Mouse (Mus musculus) cortical plate, adult 2 months (tissue): ENCODE results near the gene Txndc11. TPM values are rescaled to one million over a fixed set of nuclear protein-coding genes. Genes with fewer than 3 reads are reported as not detected.
A peak's percentile ranks its signal among the peaks of the same experiment; 100 is the strongest.

ENCODE experiments used
- H3K27ac ChIP-seq: fragments of 200-500 bp; 2 replicates; pipeline ENCODE4 v1.5.1; 2012; ENCODE audit warnings: low read length, control low read depth, inconsistent platforms; ENCODE audit not compliant: insufficient read depth
- H3K4me1 ChIP-seq: fragments of 200-500 bp; 2 replicates; pipeline ENCODE4 v1.6.1; 2011; ENCODE audit warnings: low read length; ENCODE audit not compliant: control insufficient read depth, insufficient read depth
- H3K4me3 ChIP-seq: fragments of 200-500 bp; 2 replicates; pipeline ENCODE4 v1.5.1; 2011; ENCODE audit warnings: mild to moderate bottlenecking, low read length, control low read depth; ENCODE audit not compliant: insufficient read depth
- CTCF ChIP-seq: fragments of 200-500 bp; IDR thresholded peaks from 2 replicates; pipeline ENCODE4 v1.5.1; 2011; ENCODE audit warnings: mild to moderate bottlenecking, control low read depth, low read length; ENCODE audit not compliant: insufficient read depth; ENCODE audit errors: extremely low read depth
- POLR2A ChIP-seq: fragments of 200-500 bp; IDR thresholded peaks from 2 replicates; pipeline ENCODE4 v1.6.1; 2011; ENCODE audit warnings: mild to moderate bottlenecking, low read length, control low read depth; ENCODE audit not compliant: insufficient read depth; ENCODE audit errors: extremely low read depth
- polyA plus RNA-seq: library from polyadenylated mRNA; depleted of rRNA; stranded (reverse); fragments of >200 nt; gene quantifications from 2 replicates; pipeline ENCODE4 v1.2.3, GENCODE M21; 2012

Txndc11 gene
- polyA plus RNA-seq, 1 experiment, result 24.2 TPM

DNA sequence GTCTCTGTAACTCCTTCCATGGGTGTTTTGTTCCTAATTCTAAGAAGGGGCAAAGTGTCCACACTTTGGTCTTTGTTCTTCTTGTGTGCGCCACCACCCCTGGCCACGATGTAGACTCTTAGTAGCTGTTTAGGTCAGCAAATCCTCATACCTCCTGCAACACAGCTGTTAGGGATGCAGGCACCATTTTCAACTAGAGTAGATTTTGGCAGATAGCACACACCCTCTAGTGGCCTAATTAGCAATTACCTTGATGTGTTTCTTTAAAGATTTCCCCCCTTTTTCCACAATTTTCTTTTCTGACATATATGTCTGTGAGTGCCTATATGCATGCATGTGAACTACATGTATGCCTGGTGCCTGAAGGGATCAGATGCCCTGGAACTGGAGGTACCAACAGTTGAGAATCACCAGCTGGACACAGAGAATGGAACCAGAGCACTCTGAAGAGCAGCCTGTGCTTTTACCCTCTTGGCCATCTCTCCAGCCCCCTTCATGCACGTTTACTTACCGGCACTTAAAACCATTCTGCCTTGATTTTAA lies 25.2 kb downstream of the Txndc11 start:
- Histone ChIP-seq H3K4me1 (peaks cover 1% of the 10 kb centered on the region; the same call in 1 of the 2 replicates), H3K4me3 (no peak overlapping the region), H3K27ac (no peak overlapping the region)
- TF ChIP-seq CTCF, result peak; percentile 46; the same call in 1 of the 2 replicates
- no peak for TF ChIP-seq POLR2A

DNA sequence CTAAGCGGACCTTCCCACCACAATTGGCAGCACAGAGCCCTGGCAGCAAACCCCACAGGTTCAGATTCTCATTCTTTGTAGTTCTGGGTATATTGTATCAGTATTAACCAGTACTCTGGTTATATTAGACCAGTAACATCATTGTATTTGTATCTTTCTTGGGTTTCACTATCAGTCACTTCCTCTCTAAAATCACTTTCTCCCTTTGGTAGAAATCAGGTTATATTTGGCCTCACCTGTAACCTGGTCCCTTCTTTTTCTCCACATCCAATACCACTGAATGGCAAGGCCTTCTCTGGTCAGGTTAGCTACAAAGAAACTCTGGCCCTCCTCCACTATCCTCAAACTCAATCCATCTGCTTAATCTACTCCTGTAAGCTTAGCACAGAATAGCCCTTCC lies 29.5 kb downstream of the Txndc11 start:
- no peak overlapping the region for H3K27ac ChIP-seq
- no peak for TF ChIP-seq POLR2A
- TF ChIP-seq CTCF, result no peak
- peaks cover 3% of the 10 kb centered on the region; the same call in 1 of the 2 replicates for H3K4me1 ChIP-seq
- H3K4me3 ChIP-seq, result no peak overlapping the region

- TF ChIP-seq POLR2A, result no peak
- no peak for TF ChIP-seq CTCF
- H3K4me3 ChIP-seq, result no peak overlapping the region
- H3K4me1 ChIP-seq, result peaks cover 9% of the 10 kb centered on the region
- H3K27ac ChIP-seq, result no peak overlapping the region
These were observed 37.1 kb downstream of the Txndc11 start for GRCm38 (mm10) chr16:11097301-11097700.

DNA sequence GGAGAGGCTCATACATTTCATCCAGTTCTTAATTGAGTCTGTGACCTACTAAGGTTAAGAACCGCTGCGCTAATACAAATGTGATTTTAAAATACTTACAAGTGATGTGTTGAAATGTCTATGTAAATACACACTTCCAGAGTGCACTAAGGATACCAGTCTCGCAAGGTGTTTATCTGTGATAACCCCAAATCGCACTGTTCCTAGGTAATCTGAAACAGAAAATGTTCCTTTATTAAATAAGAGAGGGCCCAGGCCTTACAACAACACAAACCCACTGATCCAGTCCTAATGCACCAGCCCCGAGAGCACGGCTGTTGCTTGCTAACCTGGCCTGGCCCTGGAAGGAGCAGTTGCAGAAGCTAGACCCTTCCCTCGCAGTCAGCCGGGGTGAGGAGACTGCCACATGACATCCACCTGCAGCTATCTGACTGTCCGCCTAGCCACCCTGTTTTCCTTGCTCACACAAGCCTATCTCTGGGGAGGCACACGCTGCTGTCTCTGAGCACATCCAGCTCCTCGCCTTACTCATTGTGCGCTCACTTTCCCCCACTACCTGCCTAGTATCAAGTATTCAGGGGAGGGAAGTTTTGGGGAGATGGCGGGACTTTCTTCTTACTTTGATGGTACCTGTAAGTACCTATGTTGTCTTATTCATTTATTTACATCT lies 40.6 kb downstream of the Txndc11 start:
- H3K27ac ChIP-seq, result 0 out of 2 replicates have a peak overlapping the region, but pooled peaks have one; percentile 19
- H3K4me1 ChIP-seq, result peaks cover 18% of the 10 kb centered on the region
- H3K4me3 ChIP-seq, result no peak overlapping the region
- TF ChIP-seq CTCF, result no peak
- TF ChIP-seq POLR2A, result no peak

GRCm38 (mm10) chr16:11092523-11092922 lies 41.9 kb downstream of the Txndc11 start:
- Histone ChIP-seq H3K27ac (no peak overlapping the region), H3K4me3 (no peak overlapping the region), H3K4me1 (peaks cover 18% of the 10 kb centered on the region)
- TF ChIP-seq POLR2A (peak; percentile 37; the same call in 1 of the 2 replicates), CTCF (no peak)

GRCm38 (mm10) chr16:11092061-11092460 lies 42.4 kb downstream of the Txndc11 start:
- Histone ChIP-seq H3K4me3 (no peak overlapping the region), H3K27ac (peak overlapping the region; percentile 65; the same call in 1 of the 2 replicates), H3K4me1 (peaks cover 17% of the 10 kb centered on the region)
- TF ChIP-seq POLR2A (no peak), CTCF (no peak)

- TF ChIP-seq POLR2A (no peak), CTCF (no peak)
- Histone ChIP-seq H3K27ac (peak overlapping the region; percentile 63; the same call in 1 of the 2 replicates), H3K4me1 (peaks cover 19% of the 10 kb centered on the region), H3K4me3 (no peak overlapping the region)
These were observed 43.4 kb downstream of the Txndc11 start for GRCm38 (mm10) chr16:11090836-11091570.

GRCm38 (mm10) chr16:11086856-11087588 lies 47.4 kb downstream of the Txndc11 start:
- Histone ChIP-seq H3K27ac (no peak overlapping the region), H3K4me1 (peaks cover 13% of the 10 kb centered on the region), H3K4me3 (no peak overlapping the region)
- TF ChIP-seq CTCF (no peak), POLR2A (no peak)

- TF ChIP-seq POLR2A (no peak), CTCF (no peak)
- H3K4me3 ChIP-seq, result no peak overlapping the region
- peaks cover 12% of the 10 kb centered on the region for H3K4me1 ChIP-seq
- H3K27ac ChIP-seq, result no peak overlapping the region
These were observed 48.2 kb downstream of the Txndc11 start for GRCm38 (mm10) chr16:11086299-11086698.

DNA sequence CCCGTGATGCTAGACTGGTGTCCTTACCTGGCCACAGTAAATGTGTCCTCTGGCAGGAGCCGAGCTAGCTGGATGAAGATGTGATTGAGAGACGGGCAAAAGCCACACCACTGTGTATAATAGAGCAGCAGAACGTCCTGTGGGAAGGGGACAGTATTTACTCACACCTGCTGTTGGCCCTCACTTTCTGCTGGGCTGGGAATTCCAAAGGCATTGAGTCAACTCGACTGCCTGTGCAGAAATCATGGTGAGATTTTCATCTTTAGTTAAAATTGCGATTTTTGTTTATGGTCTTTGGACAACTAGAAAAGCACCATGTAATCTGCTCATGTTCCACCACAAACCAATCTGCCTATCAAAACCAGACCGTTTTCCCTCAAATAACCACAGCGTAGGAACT lies 50.3 kb downstream of the Txndc11 start:
- H3K27ac ChIP-seq, result no peak overlapping the region
- H3K4me1 ChIP-seq, result peaks cover 6% of the 10 kb centered on the region; the same call in 1 of the 2 replicates
- TF ChIP-seq CTCF (no peak), POLR2A (no peak)
- H3K4me3 ChIP-seq, result no peak overlapping the region
